Mouse (Mus musculus) thymus, adult 18-20 months (tissue): ENCODE data around the gene Enah.

Experiments used
- DNase-seq, 2 experiments: peaks; one replicate each; pipeline ENCODE4 v3.0.0; 2022; ENCODE audit warnings: mixed read lengths in 2 of 2

Gene Enah

GRCm38 (mm10) chr1:182027426-182027979, 7.7 kb upstream of the Enah start:
- no peak for DNase-seq

GRCm38 (mm10) chr1:182026821-182027220, 7.0 kb upstream of the Enah start:
- DNase-seq = no peak

GRCm38 (mm10) chr1:182026120-182026519, 6.3 kb upstream of the Enah start:
- DNase-seq = no peak

GRCm38 (mm10) chr1:182021691-182022299, 2.0 kb upstream of the Enah start:
- DNase-seq = no peak

GRCm38 (mm10) chr1:182020831-182021460, 1.2 kb upstream of the Enah start:
- DNase-seq = no peak

GRCm38 (mm10) chr1:182019266-182019925, 394 bp downstream of the Enah start:
- no peak for DNase-seq

- DNase-seq = no peak
Measured at GRCm38 (mm10) chr1:182018397-182019265, 1.2 kb downstream of the Enah start.

- DNase-seq = no peak
Measured at GRCm38 (mm10) chr1:182005831-182006230, 14.0 kb downstream of the Enah start.

- no peak for DNase-seq
Measured at GRCm38 (mm10) chr1:181998673-181999072, 21.1 kb downstream of the Enah start.

- no peak for DNase-seq
Measured at GRCm38 (mm10) chr1:181997791-181998190, 22.0 kb downstream of the Enah start.

- no peak for DNase-seq
Measured at GRCm38 (mm10) chr1:181993597-181993996, 26.2 kb downstream of the Enah start.

- DNase-seq = no peak
Measured at GRCm38 (mm10) chr1:181988367-181988766, 31.4 kb downstream of the Enah start.

- no peak for DNase-seq
Measured at GRCm38 (mm10) chr1:181987226-181987625, 32.6 kb downstream of the Enah start.

- DNase-seq = no peak
Measured at GRCm38 (mm10) chr1:181985880-181986279, 33.9 kb downstream of the Enah start.

- no peak for DNase-seq
Measured at GRCm38 (mm10) chr1:181984811-181985210, 35.0 kb downstream of the Enah start.

GRCm38 (mm10) chr1:181980017-181980719, 39.6 kb downstream of the Enah start:
- no peak for DNase-seq

- no peak for DNase-seq
Measured at GRCm38 (mm10) chr1:181975510-181975909, 44.3 kb downstream of the Enah start.

GRCm38 (mm10) chr1:181974897-181975296, 44.9 kb downstream of the Enah start:
- no peak for DNase-seq

GRCm38 (mm10) chr1:181965277-181965676, 54.5 kb downstream of the Enah start:
- DNase-seq = no peak

GRCm38 (mm10) chr1:181963827-181964226, 56.0 kb downstream of the Enah start:
- no peak for DNase-seq

GRCm38 (mm10) chr1:181963351-181963750, 56.4 kb downstream of the Enah start:
- no peak for DNase-seq

GRCm38 (mm10) chr1:181960383-181960782, 59.4 kb downstream of the Enah start:
- DNase-seq = no peak
